8 mouse cellular contexts compared by ENCODE assay signal in the genomic region with DNA sequence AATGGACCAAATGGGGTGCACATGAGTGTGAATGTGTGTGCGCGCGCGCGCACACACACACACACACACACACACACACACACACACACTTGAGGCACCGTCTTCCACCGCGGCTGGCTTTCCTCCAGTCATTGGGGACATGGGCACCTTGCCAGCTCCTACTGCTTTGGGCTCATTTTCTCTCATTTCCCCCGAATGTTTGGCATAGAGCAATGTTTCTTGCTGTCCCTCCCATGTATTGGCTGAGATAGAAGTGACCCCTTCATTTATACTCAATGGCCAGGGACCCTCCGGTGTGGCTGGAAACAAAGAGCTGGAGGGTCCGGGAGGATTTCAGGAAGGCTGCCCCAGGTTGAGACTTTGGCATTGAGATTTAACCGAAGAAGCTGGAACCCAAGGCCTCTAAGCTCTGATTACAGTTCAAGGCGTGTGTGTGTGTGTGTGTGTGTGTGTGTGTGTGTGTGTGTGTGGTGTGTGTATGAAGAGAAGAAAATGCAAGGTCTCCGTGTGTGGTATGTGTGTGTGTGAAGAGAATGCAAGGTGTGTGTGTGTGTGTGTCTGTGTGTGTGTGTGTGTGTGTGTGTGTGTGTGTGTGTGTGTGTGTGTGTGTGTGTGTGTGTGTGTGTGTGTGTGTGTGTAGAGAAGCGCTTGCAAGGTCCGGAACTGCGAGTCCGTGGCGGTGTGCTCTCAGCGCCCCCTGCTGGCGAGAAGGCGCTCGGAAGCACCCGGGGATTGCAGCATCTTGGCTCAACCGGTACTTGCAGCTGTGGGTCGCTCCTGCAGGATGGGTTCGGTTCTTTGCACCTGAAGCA. TPM values are rescaled to one million over a fixed set of nuclear protein-coding genes. Genes with fewer than 3 reads are reported as not detected.
DNase-seq lines count a peak whose midpoint lies in the region; ATAC-seq lines count a peak whose summit lies in the region.

No protein-coding gene starts in this region.

- WGBS in intestine, embryonic 16.5 days, result 53% methylated on average over 19 of the region's 27 CpGs
- 51% methylated on average over 26 of the region's 27 CpGs for WGBS in midbrain, embryonic 11.5 days

- H3K4me2 ChIP-seq in intestine, embryonic 16.5 days (ENCODE audit: low read depth, low read length), result peak overlapping the region; percentile 17
- 0 out of 2 replicates have a peak overlapping the region, but pooled peaks have one; percentile 10 for H3K4me2 ChIP-seq in midbrain, embryonic 11.5 days

- no peaks in the 10 kb centered on the region for H3K27me3 ChIP-seq in intestine, embryonic 16.5 days (replicated peaks; ENCODE audit: control insufficient read depth, insufficient read depth, low read length)
- H3K27me3 ChIP-seq in midbrain, embryonic 11.5 days (ENCODE audit: control insufficient read depth, insufficient read depth, low read length), result no peaks in the 10 kb centered on the region

- intact Hi-C loops in left cerebral cortex, postnatal 4 days (cut with DNase I), result loop anchor here (2.0 kb wide), 1 partner anchor 269 kb away; no protein-coding TSS in a partner anchor

- no peak overlapping the region for H3K9ac ChIP-seq in intestine, embryonic 16.5 days (ENCODE audit: low read depth, low read length)
- no peak overlapping the region for H3K9ac ChIP-seq in midbrain, embryonic 11.5 days (ENCODE audit: low read length)

- 0 out of 2 replicates have a peak, but pooled peaks cover 10% of the 10 kb centered on the region for H3K4me1 ChIP-seq in intestine, embryonic 16.5 days (ENCODE audit: control insufficient read depth, insufficient read depth, low read length)
- no peaks in the 10 kb centered on the region for H3K4me1 ChIP-seq in midbrain, embryonic 11.5 days (ENCODE audit: control insufficient read depth, insufficient read depth, low read length)

- peak; percentile 74 for ATAC-seq in intestine, embryonic 16.5 days
- ATAC-seq in midbrain, embryonic 11.5 days (ENCODE audit: low FRiP score), result peak; percentile 38; the same call in 1 of the 2 replicates

- H3K4me3 ChIP-seq in intestine, embryonic 16.5 days (ENCODE audit: low read length), result no peak overlapping the region
- no peak overlapping the region for H3K4me3 ChIP-seq in midbrain, embryonic 11.5 days (ENCODE audit: low read depth, low read length)

- peak; percentile 82 for DNase-seq in adrenal gland, adult 2 months
- peak; percentile 81 for DNase-seq in embryo, embryonic 11 days
- DNase-seq in gastrocnemius, postnatal 4 days (ENCODE audit: low spot score in 2 of 2), result peak; percentile 78 to 80
- peak; percentile 88 for DNase-seq in left cerebral cortex, postnatal 4 days
- peak; percentile 97 for DNase-seq in midbrain, embryonic 11.5 days (ENCODE audit: low spot score, missing footprints)
- peak; percentile 92 for DNase-seq in right cerebral cortex, postnatal 4 days
- DNase-seq in urinary bladder, postnatal 4 days (ENCODE audit: low spot score in 2 of 2), result peak; percentile 67 to 84

- H3K36me3 ChIP-seq in intestine, embryonic 16.5 days (ENCODE audit: control insufficient read depth, insufficient read depth, low read length), result no peaks in the 10 kb centered on the region
- no peaks in the 10 kb centered on the region for H3K36me3 ChIP-seq in midbrain, embryonic 11.5 days (ENCODE audit: control insufficient read depth, insufficient read depth, low read length)

- H3K9me3 ChIP-seq in intestine, embryonic 16.5 days (ENCODE audit: control insufficient read depth, low read length), result no peaks in the 10 kb centered on the region
- no peaks in the 10 kb centered on the region for H3K9me3 ChIP-seq in midbrain, embryonic 11.5 days (ENCODE audit: control insufficient read depth, low read length)

- no peak overlapping the region for H3K27ac ChIP-seq in intestine, embryonic 16.5 days (ENCODE audit: low read length)
- no peak overlapping the region for H3K27ac ChIP-seq in midbrain, embryonic 11.5 days (ENCODE audit: low read depth, low read length)

RNA-seq across cellular contexts. Expression of gene Adpgk, which starts 9.3 kb away (rescaled TPM):
- 10 to 100 TPM; 28.0 to 28.6 TPM for total RNA-seq in adrenal gland, adult 2 months (2021)
- 25.2 and 25.8 TPM in 2 replicates for polyA plus RNA-seq in adrenal gland, adult 2 months (2012; rRNA removed)
- total RNA-seq in gastrocnemius, postnatal 4 days (2021), result 10 to 100 TPM; 17.3 to 17.6 TPM
- polyA plus RNA-seq in intestine, embryonic 16.5 days (2015; fragmentation: Nextera tagmentation; extraction: Ambion mirVana), result 22.9 and 25.6 TPM in 2 replicates
- total RNA-seq in left cerebral cortex, postnatal 4 days (2021), result 10 to 100 TPM; 19.4 to 21.7 TPM
- polyA plus RNA-seq in midbrain, embryonic 11.5 days (2014; fragmentation: Nextera tagmentation; extraction: Ambion mirVana), result 43.8 and 46.8 TPM in 2 replicates
